Mouse (Mus musculus) mature B cell (primary cell): ENCODE measurements around the gene Timp3.

Experiments
- in situ Hi-C: fragments of 300-500 bp; cut with MboI; formaldehyde crosslinking; loops from 2 replicates; pipeline ENCODE4 v1.14.3; 2019

Timp3 gene

DNA sequence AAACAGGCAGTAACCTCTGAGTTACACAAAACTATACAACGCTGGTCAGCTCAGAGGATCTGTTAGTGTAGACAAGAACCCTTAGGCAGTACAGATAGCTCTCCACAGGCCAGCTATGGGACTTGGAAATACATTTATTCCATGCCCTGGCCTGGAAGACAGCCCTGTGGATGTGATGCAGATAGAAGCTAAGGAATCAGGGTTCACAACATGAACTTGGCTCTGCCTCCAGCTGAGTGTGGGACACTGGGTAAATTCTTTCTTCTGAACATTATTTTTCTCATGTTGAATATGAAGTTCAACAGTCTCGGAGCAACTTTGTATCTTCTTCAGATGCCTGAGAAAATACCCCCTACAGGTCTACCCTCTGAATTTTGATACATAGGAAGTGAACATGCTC, 2.9 kb upstream of the Timp3 start:
- in situ Hi-C loops = no loop called here

DNA sequence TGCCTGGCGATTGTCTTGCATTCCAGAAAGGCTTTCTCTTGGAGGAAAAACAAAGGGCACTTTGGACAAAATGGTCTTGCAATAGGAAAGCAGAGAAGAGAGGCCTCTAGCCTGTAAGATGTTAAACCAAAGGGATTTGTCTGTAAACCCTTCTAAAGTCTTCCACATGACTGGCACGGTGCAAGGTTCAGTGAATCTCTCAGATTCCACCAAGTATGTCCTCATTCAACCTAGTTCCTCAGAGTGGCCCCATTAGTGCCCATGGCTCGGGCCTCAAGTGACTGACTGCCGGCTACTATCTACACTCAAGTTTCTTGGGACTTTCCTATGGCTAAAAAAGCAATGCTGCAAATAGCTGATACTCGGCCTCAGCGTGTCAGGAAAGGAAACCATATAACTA, 1.8 kb upstream of the Timp3 start:
- in situ Hi-C loops = no loop called here

DNA sequence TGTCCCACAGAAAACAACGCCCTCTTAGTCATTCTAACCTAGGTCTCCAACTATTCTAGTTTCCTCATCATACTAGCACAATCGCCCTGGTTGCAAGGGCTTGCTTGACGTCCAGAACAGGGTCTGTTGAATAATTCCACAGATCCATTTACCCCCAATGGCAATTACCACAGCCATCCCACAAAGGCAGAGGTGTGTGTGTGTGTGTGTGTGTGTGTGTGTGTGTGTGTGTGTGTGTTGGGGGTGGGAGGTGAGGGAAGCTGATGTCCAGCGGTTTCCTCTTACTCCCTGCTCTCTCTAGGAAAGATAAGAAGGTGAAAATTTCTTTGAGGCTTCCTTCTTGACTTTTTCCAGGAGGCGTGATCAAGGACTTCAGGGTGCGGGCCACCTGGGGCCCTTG, 377 bp upstream of the Timp3 start:
- in situ Hi-C loops = no loop called here

DNA sequence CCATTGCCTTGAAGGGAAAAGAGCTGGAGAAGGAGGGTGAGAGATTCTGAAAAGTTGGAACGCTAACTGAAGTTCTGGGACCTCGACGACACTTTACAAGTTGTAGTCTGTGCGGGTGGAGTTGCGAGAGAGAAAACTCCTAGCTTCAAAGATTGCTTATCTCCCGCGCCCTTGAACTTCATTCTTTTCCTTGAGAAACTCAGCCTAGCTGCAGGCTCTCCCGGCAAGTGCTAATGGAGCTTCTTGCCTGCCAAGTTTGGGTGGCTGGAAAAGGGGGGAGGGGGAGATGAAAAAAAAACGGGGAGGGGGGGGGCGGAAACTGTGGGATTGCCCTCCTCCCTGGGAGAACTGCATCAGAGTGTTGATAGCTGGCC, 932 bp downstream of the Timp3 start:
- in situ Hi-C loops = no loop called here

DNA sequence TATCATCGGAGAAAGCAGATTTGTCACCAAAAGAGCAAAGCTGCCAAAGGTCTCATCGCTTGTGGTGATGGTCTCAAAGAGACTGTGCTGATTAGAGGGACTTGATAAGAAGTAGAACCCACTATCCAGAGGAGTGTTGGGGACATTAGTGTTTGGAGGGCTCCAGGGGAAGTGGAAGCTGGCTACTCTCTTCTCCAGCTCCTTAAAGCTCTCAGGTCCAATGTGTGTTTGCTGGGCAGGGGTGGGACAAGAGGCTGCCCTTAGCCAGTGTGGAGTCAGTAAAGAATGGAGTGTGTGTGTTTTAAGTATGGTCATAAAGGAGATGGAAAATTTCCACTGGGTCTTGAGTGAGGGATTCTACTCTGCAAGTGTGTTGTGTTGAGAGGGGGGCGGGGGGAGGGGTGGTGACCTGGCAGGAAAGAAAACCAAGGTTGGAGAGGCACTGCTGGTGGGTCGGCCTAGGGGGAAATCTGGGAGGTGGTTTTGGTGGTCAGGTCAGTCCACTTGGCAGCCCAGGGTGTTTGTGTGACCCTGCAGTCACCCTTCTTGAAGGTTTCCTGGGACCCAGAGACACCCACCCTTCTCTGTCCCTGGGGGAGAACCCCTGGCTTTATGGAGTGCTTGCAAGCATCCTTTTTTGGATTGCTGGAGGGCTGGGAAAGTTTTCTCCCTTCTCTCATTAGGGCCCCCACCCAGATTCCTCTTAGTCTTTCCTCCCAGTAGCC, 1.6 kb downstream of the Timp3 start:
- in situ Hi-C loops = no loop called here

DNA sequence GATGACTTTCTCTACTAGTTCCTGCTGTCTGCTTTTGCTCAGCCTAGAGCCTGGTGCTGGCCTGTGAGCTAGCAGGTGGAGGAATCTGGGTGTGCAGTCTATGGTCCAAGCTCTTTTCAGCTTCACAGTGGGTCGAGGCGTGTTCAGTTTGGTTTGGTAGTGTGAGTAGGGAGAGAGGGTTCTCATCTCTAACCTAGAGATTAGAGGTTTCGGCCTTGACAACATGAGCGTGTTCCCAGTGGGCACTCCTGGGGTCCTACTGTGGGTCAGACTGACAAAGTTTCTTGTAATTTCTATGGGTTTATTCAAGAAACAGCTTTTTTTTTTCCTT, 2.1 kb downstream of the Timp3 start:
- in situ Hi-C loops = no loop called here

DNA sequence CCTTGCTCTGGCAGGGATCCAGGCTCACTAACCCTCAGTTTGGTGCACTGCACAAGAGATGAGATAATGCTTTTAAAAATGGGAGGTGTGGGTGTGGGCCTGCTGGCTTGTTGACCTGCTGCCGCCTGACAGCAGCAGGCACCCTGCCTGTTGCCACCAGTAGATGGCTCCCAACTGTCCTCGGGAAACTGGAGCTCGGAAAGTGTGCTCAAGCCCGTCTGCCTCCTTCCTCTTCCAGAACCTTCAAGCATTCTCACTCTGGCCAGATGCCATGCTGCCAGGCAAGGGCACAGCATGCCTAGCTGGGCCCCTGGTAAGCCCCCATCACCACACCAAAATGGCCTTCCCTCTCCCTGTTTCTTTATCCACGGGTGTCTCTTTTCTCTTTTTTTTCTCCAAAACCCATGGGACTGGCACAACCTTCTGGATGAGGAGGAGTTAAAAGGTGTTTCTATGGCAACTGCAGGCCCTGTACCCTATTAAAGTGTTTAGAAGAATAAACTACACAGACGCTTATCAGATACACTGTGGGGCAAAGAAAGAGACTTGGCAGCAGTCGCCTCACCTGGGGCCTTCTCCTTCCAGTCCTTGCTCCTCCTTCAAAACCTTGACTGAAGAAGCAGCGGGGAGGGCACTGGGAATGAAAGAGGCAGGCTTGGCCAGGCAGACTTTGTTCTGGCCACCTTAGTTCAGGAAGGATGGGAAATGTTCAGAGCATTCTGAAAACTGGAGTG, 2.8 kb downstream of the Timp3 start:
- in situ Hi-C loops = no loop called here

DNA sequence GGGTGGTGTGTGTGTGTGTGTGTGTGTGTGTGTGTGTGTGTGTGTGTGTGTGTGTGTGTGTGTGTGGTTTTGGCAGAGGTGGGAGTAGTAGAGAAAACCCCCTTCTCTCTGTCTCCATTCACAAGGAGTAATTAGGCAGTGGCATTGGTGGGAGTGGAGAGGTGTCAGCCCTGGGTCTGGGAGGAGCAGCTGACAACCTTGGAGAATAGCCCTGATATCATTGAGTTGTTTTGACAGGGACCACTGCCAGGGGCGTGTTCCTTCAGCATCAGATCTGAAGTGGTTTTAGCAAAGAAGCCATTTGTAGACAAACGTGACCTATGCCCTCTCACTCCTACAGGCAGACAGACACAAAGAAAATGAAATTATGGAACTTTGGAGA, 3.3 kb downstream of the Timp3 start:
- in situ Hi-C loops = no loop called here

DNA sequence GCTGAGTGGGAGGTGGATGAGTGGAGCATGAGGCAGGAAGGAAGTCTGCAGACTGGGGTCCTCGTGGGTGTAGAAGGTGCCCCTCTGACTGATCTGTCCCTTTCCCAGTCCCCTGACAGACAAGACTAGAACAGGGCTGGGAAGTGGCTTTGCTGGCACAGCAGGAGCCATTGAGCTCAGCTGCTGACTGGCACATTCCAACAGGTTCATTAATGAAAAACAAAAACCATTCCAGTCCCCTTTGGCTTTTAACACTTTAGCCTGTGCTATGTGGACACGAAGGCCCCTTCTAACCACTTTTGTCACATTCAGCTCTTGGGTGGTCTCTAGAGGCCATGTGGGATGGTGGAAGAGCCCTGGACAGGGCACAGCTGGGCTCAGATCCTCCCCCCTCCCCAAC, 4.4 kb downstream of the Timp3 start:
- in situ Hi-C loops = no loop called here

DNA sequence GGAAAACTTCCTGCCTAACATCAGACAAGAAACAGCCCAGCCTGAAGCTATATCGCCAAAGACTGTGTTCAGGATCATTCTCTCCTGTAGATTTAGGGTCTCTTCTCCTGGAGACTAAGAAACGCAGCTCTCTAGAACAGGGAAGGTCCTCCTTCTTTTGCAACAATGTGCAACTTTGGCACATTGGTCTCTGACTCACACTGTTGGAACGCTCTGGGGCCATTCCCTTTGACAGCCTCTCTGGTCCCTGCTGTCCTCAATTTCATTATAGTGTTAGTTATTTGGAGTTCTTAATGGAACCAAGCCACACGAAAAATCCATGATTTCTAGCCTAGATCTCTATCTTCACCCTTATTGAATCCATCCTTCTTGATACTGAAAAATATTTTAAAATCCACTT, 7.1 kb downstream of the Timp3 start:
- in situ Hi-C loops = no loop called here

DNA sequence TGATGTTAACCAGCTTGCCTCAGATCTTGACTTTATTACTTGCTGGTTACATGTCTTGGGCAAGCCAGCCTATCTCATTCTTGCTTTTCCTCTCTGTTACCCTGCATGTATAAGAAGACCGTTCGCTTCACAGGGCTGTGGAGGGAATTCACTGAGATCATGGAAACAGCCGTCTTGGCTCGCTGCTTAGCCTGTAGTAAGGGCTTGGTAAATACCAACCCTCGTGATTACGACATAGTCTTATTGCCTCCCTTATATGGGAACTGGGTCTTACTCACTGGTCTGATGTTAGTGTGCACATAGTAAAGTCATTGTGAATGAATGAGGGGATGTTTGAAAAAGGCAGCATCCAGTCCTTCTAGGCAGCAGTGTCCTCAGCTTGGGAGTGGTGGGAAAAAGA, 10.4 kb downstream of the Timp3 start:
- in situ Hi-C loops = no loop called here

DNA sequence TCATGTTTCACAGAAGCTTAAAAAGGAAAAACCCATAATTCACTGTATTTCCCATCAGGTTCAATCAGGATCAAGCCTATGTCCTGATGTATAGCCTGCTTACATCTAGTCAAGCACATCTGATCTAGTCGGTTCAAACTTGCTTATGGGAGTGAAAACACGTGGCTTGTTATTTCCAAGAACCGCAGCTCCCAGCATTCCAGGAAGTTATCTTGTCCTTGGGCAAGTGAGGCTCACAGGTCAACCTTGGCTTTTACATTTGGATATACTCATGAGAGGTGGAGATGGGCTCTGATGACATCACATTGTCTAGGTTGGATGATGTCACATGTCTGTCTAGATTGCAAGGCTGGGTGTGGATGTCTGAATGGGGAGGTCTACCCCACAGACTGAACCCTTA, 12.8 kb downstream of the Timp3 start:
- in situ Hi-C loops = no loop called here

DNA sequence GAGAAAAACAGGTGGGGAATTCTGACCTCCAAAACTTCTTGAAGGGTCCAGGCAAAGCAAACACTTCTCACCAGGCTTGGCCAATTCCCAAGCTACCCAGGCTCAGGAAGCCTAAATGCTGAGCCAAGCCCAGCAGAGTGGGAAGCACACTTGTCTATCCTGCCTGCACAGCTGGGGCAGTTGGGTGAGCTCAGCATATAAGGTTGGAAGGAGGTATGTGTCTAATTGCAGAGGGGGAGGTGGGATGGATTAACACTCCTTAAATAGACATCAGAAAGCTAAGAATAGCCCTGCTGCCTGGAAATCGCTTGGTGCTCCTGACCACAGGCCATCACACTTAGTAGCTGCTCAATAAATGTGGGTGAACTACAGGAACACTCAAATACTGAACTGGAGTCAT, 13.3 kb downstream of the Timp3 start:
- in situ Hi-C loops = no loop called here

DNA sequence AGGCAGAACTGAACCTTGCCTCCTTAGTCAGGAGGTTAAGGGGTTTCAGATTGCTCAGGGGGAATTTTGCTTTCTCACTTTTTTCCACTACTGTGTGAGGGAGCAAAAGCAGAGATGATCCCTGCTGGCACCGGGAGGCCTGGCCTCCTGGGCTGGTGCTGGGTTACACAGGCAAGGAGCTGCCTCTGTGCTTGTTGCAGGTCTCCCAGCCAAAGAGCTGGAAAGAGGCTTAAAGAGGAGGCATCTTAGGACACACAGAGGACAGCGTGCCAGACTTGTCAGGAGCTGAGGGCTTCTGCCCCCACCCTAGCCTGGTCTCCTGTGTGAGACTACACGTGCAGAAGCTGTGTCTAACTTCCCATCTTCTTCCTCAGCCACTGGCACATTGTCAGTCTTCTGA, 15.3 kb downstream of the Timp3 start:
- in situ Hi-C loops = no loop called here

DNA sequence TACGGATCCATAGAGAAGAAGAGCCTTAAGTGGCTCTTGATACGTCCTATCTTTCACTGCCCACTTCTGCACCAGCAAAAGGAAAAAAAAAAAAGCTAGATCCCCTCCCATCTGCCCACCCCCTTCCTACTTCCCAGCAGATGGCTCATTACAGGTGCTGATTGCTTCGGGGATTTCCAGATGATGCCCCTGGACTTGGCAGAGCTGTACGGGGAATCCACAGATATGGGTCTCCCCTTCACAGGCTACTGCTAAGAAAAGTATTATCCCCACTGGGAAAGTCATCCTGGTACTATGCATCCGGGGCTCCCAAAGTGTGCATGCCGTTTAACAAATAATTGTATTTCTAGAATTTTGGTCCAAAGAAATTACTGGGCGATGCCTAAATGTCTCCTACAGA, 17.5 kb downstream of the Timp3 start:
- in situ Hi-C loops = no loop called here

DNA sequence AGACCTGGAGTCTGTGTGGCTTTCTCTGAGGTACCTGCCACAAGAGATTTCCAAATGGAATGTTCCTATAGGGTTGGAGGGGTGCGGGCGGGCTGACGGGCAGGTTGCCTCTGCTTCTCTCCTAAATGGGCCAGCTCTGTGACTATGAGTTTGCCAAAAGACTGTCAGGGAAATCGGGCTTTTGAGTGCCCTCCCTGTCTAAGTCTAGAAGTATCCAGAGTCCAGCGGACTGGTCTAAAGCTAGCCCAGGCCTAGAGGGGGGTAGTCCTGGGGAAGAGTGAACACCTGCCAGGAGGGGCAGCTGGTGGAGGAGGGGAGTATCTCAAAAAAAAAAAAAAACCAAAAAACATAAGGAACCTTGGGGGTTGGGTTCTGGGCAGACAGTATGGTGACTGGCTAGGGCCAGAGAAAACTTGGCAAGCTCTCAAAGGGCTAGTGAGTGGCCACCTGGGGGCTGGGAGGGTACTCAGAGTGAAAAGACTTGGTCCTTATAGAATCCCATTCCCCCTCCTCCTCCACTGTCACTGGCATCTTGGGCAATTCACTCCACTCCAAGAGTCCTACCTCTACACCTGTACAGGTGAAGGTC, 18.5 kb downstream of the Timp3 start:
- in situ Hi-C loops = no loop called here

DNA sequence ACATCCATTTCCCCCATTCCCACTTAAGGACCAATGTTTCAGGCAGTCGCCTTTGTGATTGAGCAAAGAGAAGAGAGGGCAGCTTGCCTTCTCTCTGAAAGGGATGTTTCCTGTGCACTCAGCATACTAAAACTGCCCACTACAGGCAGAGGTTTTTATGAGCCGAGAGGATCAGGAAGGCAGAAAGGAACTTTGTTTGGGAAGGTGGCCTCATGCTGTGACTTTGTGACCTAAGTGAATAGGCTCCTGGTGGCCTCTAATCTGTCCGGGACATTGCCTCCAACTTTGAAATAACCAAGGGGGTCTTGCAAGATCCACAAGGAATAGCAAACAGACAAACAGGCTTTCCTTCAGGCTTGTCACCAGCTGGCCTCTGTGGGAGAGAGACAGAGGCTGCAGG, 19.4 kb downstream of the Timp3 start:
- in situ Hi-C loops = no loop called here

DNA sequence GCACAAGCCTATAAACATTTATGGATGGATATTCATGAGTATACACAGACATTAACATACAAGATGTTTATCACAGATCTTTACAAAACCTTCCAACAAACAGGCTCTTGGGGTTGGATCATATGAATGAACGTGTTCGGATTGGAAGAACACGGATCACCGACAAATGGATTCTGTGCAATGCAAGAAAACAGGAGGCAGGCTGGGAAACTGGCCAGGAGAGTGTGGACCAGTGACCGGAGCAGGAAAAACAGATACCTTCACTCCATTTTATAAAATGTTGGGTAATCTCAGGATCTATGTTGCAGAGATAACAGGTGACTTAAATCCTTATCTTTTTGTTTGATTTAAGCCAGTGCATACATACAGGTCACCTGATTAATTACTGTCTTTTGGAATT, 20.0 kb downstream of the Timp3 start:
- in situ Hi-C loops = no loop called here

DNA sequence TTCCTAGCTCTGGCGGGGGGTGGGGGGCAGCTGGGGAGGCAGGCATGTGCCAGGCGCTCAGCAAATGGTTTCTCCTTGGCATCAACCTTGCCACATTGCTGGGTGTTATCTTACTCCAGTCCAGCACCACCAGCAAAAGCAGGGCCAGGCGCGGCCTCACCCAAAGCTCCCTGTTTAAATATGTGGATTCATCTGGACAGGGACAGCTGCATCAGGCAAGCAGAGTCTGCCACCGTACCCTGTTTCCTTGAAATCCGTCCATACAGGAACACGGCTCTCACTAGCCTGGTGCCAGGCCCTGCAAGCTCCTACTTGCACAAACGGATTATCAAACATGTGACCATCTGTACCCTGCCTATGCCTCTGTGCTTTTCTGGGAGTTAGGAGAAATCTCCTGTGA, 21.0 kb downstream of the Timp3 start:
- in situ Hi-C loops = no loop called here

DNA sequence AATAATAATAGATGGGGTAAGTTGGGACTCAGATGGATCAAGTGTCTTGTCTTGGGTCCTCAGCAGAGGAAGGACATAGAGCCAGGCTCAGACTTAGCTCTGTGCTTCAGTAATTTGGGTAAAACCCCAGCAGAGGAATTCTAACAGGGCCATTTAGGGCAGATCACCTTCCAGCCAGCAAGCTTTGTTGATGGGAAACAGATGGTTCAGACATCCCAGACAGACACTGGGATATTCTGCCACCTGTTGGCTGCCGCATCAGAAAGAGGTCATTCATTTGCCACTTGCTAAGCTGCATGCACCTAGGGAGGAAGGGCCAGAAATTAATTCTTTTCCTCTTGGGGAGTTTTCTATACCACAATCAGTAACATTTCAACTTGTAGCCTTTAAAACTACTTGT, 21.8 kb downstream of the Timp3 start:
- in situ Hi-C loops = no loop called here

DNA sequence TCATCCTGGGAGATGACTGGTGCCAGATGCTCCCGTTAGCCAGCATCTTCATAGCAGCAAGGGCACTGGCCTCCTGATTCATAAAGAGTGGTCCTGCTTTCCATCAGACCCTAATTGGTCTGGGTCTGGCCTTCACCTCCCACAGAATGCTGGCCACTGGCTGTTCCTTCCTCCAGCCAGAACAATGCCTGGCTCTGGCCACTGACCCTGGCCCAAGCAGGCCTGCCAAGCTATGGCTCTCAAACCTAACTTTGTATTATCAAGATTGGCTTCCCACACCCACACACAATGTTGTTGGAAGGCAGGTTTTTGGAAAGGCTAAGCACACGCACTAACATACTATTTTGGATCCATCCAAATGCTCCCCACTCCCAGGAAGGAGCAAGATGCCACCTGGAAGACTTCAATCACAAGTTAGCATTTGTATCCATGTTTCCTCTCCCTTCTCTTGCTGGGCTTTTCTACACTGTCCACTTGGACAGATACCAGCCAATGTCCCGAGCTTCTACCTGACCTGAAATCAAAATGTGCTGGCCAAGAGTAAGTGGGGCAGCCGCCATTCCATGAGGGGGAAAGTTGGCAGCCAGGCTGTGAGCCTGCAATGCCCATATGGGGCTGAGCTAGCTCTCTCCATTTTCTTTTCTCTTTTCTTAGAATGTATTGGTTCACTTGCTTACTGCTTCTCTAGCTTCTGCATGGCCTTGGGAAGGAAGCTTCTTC, 23.3 kb downstream of the Timp3 start:
- in situ Hi-C loops = no loop called here

DNA sequence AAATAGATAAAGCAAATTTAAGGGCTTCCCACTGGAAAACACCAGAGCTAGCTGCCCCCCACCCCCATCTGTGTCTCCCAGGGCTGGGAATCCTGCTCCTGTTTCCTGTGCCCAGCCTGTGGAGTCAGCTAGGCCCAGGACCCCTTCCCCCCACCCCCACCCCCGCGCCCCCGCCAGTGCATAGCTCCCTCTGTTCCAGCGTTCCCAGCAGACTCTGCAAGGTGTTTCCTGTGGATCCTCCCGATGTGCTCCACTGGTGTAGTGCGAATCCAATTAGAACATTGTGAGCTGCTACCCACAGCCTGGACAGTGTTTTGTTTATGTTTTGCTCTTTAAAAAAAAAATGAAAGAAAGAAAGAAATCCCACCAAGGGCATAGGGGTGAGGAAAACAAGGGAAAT, 25.1 kb downstream of the Timp3 start:
- in situ Hi-C loops = no loop called here

DNA sequence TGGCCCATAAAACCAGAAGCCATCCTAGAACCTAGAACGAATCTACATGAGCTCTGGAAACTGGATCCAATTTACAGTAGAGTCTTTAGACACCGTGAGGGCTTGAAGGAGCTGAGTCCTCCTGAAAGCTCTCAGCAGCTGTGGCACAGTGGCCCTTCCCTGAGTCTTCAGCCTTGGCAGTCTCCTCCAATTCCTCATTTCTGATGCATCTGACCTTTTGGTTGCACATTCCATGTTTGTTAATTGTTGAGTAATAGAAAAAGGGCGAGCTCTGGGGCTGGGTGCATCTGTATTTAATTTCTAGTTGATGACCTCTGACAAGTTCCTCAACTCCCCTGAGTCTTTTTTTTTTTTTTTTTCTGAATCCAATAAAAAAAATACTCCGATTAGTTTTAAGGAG, 28.0 kb downstream of the Timp3 start:
- in situ Hi-C loops = no loop called here
